Mouse (Mus musculus) midbrain, embryonic 14.5 days (tissue): ENCODE data around the gene Mcfd2. TPM values are rescaled to one million over a fixed set of nuclear protein-coding genes. Genes with fewer than 3 reads are reported as not detected.

ENCODE experiments used
- polyA plus RNA-seq: library from polyadenylated mRNA; unstranded; fragments of >200 nt; fragmentation: Nextera tagmentation; extraction: Ambion mirVana; gene quantifications from 2 replicates; pipeline ENCODE4 v1.2.1, GENCODE M21; 2014

Gene Mcfd2
- polyA plus RNA-seq, 1 experiment from 2014 or later = 48.1 TPM

Other genes starting within 250 kb of the Mcfd2 start
- 38.0 and 42.6 TPM in 2 replicates for gene Pigf, start 240.5 kb downstream of the Mcfd2 start, polyA plus RNA-seq
- 246 and 249 TPM in 2 replicates for gene Cript, start 240.4 kb downstream of the Mcfd2 start, polyA plus RNA-seq
- gene Socs5, start 158.3 kb downstream of the Mcfd2 start, polyA plus RNA-seq = 17.6 and 20.1 TPM in 2 replicates
- gene Ttc7, start 17.0 kb upstream of the Mcfd2 start, polyA plus RNA-seq = 3.6 and 5.0 TPM in 2 replicates
- not detected in 2 replicates for gene Stpg4, start 161.8 kb upstream of the Mcfd2 start, polyA plus RNA-seq
- gene Calm2, start 181.0 kb upstream of the Mcfd2 start, polyA plus RNA-seq = 1,972 and 2,214 TPM in 2 replicates